Mouse (Mus musculus) neural tube, embryonic 13.5 days (tissue): ENCODE results near the gene Fam170b. TPM values are rescaled to one million over a fixed set of nuclear protein-coding genes. Genes with fewer than 3 reads are reported as not detected.

ENCODE experiments used
- ATAC-seq: fragments of 200-750 bp; cut with Nextera tagmentation; 2 replicates; pipeline ENCODE4 v1.8.0; 2017; ENCODE audit warnings: low read depth, mild to moderate bottlenecking, moderate TSS enrichment, moderate library complexity
- H3K27ac ChIP-seq: fragments of 300-500 bp; sonication (generic); replicated peaks from 2 replicates; pipeline ENCODE4 v1.5.1; 2015; ENCODE audit warnings: moderate library complexity, mild to moderate bottlenecking, inconsistent platforms
- H3K27me3 ChIP-seq: fragments of 300-500 bp; sonication (generic); 2 replicates; pipeline ENCODE4 v1.6.1; 2015; ENCODE audit warnings: mild to moderate bottlenecking, inconsistent platforms
- H3K36me3 ChIP-seq: fragments of 300-500 bp; sonication (generic); 2 replicates; pipeline ENCODE4 v1.6.1; 2015; ENCODE audit warnings: mild to moderate bottlenecking, inconsistent platforms
- H3K4me1 ChIP-seq: fragments of 300-500 bp; sonication (generic); replicated peaks from 2 replicates; pipeline ENCODE4 v1.6.1; 2015; ENCODE audit warnings: inconsistent platforms
- H3K4me2 ChIP-seq: fragments of 300-500 bp; sonication (generic); 2 replicates; pipeline ENCODE4 v1.6.1; 2015; ENCODE audit warnings: inconsistent platforms, mild to moderate bottlenecking, moderate library complexity
- H3K4me3 ChIP-seq: fragments of 300-500 bp; sonication (generic); 2 replicates; pipeline ENCODE4 v1.5.1; 2015; ENCODE audit warnings: mild to moderate bottlenecking, inconsistent platforms
- H3K9ac ChIP-seq: fragments of 300-500 bp; sonication (generic); 2 replicates; pipeline ENCODE4 v1.6.1; 2015; ENCODE audit warnings: moderate library complexity, mild to moderate bottlenecking, inconsistent platforms
- H3K9me3 ChIP-seq: fragments of 300-500 bp; sonication (generic); 2 replicates; pipeline ENCODE4 v1.6.1; 2016; ENCODE audit warnings: inconsistent platforms
- WGBS: fragments of 180-500 bp; shearing (Covaris S2); methylation state at CpG from one replicate; pipeline ENCODE4 v1.1.7; 2015; 5-methylcytosine and 5-hydroxymethylcytosine counted together
- polyA plus RNA-seq: library from polyadenylated mRNA; unstranded; fragments of >200 nt; fragmentation: Nextera tagmentation; extraction: Ambion mirVana; gene quantifications from 2 replicates; pipeline ENCODE4 v1.2.1, GENCODE M21; 2015

Fam170b gene
- polyA plus RNA-seq, 1 experiment from 2014 or later = 0.10 TPM

DNA sequence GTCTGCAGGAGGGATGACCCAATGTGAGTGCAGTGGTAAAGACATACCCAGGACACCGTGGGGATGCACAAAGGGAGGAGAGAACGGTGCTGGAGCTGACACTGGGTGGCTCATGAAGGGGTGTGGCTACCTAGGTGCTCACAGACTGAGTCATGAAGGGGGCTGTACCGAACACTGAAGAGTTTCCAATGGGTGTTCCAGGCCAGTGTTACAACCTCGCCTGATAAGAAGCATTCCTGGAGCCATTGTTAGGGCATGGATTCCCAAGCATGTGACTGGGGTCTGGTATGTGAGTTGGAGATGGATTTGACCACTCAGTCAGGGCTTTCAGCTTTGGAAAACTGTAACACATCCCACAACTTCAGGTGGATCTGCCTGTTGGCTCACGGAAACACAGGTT is 38.2 kb downstream of the Fam170b start:
- H3K36me3 ChIP-seq = no peaks in the 10 kb centered on the region
- ATAC-seq = no peak
- no peaks in the 10 kb centered on the region for H3K9me3 ChIP-seq
- H3K4me3 ChIP-seq = no peak overlapping the region
- H3K4me1 ChIP-seq = no peaks in the 10 kb centered on the region
- no peak overlapping the region for H3K4me2 ChIP-seq
- H3K27ac ChIP-seq = no peak overlapping the region
- 86% methylated on average over 5 of the region's 5 CpGs for WGBS
- H3K27me3 ChIP-seq = no peaks in the 10 kb centered on the region
- no peak overlapping the region for H3K9ac ChIP-seq

DNA sequence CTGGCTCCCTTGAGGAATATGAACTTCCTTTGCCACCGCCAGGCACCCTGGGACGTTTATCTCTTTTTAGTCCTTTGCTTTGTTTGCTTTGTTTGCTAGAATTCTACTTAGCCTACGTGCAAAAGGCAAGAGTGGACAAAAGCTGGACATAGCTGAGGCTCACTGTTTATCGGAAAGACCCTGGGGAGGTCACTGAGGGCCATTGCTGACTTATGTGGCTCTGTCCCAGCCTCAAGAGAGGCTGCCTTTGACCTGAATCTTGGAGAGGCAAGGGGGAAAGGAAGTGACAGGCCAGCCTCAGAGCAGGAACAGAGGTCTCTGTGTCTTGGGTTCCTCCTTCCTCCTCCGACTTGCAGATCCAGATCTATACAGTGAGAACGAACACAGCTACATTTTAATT is 43.8 kb downstream of the Fam170b start:
- WGBS = 70% methylated on average over 6 of the region's 6 CpGs
- no peaks in the 10 kb centered on the region for H3K4me1 ChIP-seq
- H3K9me3 ChIP-seq = no peaks in the 10 kb centered on the region
- ATAC-seq = no peak
- H3K27me3 ChIP-seq = no peaks in the 10 kb centered on the region
- no peak overlapping the region for H3K4me3 ChIP-seq
- H3K27ac ChIP-seq = no peak overlapping the region
- H3K36me3 ChIP-seq = no peaks in the 10 kb centered on the region
- H3K9ac ChIP-seq = no peak overlapping the region
- H3K4me2 ChIP-seq = no peak overlapping the region

DNA sequence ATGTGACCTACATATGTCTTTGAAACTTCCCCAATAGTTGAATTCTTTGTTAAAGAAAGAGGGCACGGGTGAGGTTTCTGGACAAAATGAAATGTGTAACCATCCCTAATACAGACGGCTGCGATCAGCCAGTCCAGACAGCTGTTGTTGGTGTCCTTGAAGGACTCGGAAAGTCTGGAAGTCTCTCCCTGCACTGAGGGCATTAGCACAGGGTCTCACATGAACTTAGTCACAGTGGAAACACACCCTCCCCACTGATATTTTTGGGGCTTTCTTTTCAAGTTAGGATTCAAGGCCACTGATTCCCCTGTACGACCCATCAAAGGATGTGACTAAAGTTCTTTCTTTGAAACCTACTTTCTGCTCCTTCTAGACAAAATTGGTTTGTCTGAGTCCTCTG is 46.6 kb downstream of the Fam170b start:
- Histone ChIP-seq H3K9me3 (no peaks in the 10 kb centered on the region), H3K4me2 (no peak overlapping the region), H3K27me3 (no peaks in the 10 kb centered on the region), H3K4me1 (no peaks in the 10 kb centered on the region), H3K9ac (no peak overlapping the region), H3K27ac (no peak overlapping the region), H3K36me3 (no peaks in the 10 kb centered on the region), H3K4me3 (no peak overlapping the region)
- ATAC-seq = no peak
- WGBS = 91% methylated on average over 5 of the region's 5 CpGs

DNA sequence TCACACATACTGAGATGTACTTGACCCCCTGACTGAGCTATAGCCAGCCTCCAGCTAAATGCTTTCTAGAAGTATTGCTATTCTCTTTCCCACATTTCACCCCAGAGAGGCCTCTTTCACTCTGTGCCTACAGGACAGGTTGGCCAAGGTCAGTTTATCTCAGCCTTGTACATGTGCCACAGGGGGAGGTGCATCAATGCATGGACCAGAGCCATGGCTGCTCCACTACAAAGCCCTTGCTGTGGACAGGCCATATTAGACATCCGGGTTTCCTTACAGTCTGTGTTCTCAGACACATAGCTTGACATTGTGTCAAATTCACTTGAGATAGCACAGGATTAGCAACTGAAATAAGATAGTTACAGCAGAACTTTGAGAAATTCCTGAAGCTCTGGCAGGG is 47.9 kb downstream of the Fam170b start:
- Histone ChIP-seq H3K9me3 (no peaks in the 10 kb centered on the region), H3K4me3 (no peak overlapping the region), H3K27ac (no peak overlapping the region), H3K4me1 (no peaks in the 10 kb centered on the region), H3K4me2 (no peak overlapping the region), H3K27me3 (no peaks in the 10 kb centered on the region), H3K36me3 (no peaks in the 10 kb centered on the region), H3K9ac (no peak overlapping the region)
- WGBS = 78% methylated on average over 1 of the region's 1 CpGs
- no peak for ATAC-seq

Other genes with a start within 250 kb of the Fam170b start
- gene Prrxl1, start 234.6 kb upstream of the Fam170b start, polyA plus RNA-seq = 83.4 and 87.1 TPM in 2 replicates
- gene 3425401B19Rik, start 148.7 kb upstream of the Fam170b start, polyA plus RNA-seq = 0.15 and 0.40 TPM in 2 replicates
- gene Tmem273, start 48.0 kb upstream of the Fam170b start, polyA plus RNA-seq = 0.55 and 0.87 TPM in 2 replicates
- 12.2 and 12.4 TPM in 2 replicates for gene Vstm4, start 22.8 kb downstream of the Fam170b start, polyA plus RNA-seq
- gene Lrrc18, start 157.4 kb downstream of the Fam170b start, polyA plus RNA-seq = 0.25 and 0.63 TPM in 2 replicates